Mouse (Mus musculus) right cerebral cortex, adult 18-20 months (tissue): ENCODE measurements around the gene Kdm1a.

Experiments
- DNase-seq: peaks from one replicate; pipeline ENCODE4 v3.0.0; 2022; ENCODE audit warnings: mixed read lengths

Kdm1a gene

DNA sequence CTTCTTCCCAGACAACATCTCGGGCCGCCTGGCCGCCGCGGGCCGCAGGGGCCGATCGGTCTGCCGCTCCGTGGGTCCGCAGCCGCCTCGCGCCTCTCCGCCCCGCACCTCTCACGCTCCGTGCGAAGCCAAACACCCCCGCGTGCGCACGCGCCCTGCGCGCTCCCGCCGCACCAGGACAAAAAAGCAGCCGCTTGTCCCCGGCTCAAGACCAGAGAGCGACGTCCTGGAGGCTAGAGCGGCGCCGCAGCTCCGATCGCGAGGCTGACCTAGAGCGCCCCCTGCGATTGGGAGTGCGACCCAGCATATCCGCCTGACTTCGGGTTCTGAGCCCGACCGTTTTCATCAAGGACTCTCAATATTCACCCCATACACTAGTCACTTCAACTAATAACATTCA, at the start of gene Kdm1a:
Gene Kdm1a, minus strand, starts transcription at position 156 of the 400 bp plus-strand sequence.
- peak; percentile 95 for DNase-seq

- no peak for DNase-seq
Measured at GRCm38 (mm10) chr4:136651882-136652527, 49.5 kb upstream of the Kdm1a start.

DNA sequence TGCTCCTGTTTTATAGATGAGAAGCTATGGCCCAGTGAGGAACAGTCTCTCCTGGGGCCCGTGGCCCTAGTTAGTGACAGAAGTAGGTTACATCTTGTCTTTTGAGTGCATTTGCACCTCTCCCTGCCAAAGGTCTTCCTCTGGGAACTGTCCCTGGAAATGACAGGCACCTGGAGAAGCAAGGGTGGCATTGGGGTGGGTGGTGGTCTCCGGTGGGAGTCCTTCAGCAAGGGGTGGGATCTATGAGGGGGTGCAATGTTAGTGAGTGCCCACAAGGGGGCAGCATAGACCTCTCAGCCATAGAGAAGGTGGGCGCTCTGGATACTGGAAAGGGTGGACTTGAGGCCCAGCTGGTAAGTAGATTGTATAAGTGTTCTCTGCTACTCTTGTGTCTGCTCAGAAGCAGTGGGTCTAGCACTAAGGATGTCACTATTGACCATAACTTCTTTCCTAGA, 48.9 kb upstream of the Kdm1a start:
- DNase-seq = no peak

GRCm38 (mm10) chr4:136650261-136650660, 47.7 kb upstream of the Kdm1a start:
- DNase-seq = no peak

- no peak for DNase-seq
Measured at GRCm38 (mm10) chr4:136649480-136650196, 47.1 kb upstream of the Kdm1a start.

GRCm38 (mm10) chr4:136648922-136649479, 46.5 kb upstream of the Kdm1a start:
- DNase-seq = peak; percentile 79

GRCm38 (mm10) chr4:136638890-136639289, 36.4 kb upstream of the Kdm1a start:
- DNase-seq = no peak

DNA sequence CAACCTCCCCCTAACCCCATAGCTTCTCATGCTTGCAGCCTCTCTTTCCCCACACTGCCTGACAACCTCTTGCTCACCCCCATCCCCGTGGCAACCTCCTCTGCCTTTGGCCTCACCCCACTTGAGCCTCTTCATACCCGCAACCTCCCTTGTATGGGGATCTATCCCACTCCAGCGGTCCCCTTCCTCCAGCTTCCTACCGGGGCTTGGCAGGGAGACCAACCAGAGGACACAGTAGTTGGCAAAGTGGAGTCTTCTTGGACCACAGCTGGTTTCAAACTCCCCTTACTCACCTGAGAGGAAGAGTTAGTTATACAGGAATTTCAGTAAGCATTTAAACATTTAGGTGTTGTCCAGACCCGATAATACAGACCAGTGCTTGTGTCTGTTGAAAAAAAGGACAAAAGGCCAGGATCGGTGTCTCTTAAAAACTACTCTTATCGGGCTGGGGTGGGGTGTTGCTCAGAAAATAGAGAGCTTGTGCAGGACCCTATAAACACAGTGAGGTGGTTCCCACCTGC, 35.8 kb upstream of the Kdm1a start:
- no peak for DNase-seq

GRCm38 (mm10) chr4:136637563-136638229, 35.2 kb upstream of the Kdm1a start:
- peak; percentile 85 for DNase-seq

GRCm38 (mm10) chr4:136636983-136637562, 34.5 kb upstream of the Kdm1a start:
- no peak for DNase-seq

DNA sequence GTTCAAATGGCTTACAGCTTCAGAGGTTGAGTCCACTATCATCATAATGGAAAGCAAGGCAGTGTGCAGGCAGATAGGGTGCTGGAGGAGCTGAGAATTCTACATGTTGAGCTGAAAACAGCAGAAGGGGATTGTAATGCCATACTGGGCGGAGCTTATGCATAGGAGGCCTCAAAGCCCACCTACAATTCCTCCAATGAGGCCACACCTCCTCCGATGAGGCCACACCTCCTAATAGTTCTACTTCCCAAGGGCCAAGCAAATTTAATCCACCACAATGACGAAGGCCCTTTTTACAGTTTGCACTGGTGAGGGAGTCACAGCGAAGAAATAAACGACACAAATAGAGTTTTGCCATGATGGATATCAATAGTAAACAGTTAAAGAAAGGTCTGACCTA, 34.0 kb upstream of the Kdm1a start:
- DNase-seq = no peak

GRCm38 (mm10) chr4:136635995-136636394, 33.5 kb upstream of the Kdm1a start:
- no peak for DNase-seq

DNA sequence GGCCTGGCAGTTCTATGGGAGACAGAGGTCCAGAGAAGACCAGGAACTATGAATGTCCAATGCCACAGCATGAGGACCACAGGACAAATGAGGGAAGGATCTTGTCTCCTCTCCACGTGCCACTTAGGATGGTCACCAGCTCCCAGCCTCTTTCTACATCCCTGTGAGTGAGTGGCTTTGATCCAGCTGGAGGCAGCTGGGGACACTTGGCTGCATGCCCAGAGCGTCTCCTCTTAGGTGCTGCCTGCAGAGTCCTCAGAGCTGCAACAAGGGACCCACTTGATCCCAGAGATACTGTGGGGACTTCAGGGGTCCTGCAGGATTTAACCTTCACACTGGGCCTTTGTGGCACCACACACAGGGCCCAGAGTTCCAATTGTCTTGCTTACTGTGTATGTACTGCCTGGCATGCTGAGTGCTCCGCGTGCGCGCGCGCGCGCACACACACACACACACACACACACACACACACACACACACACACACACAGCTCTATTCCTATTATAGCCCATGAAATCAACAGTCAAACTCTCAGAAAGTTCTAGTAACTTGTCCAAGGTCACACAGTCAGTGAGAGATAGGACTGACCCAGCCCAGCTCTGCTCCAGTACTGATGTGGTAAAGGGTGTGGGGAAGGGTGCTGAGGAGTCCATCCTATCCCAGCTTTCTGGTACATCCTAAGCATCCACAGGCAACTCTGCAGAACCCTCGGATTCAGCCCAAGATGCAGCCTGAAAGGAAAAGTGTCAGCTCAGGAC, 28.9 kb upstream of the Kdm1a start:
- DNase-seq = no peak

DNA sequence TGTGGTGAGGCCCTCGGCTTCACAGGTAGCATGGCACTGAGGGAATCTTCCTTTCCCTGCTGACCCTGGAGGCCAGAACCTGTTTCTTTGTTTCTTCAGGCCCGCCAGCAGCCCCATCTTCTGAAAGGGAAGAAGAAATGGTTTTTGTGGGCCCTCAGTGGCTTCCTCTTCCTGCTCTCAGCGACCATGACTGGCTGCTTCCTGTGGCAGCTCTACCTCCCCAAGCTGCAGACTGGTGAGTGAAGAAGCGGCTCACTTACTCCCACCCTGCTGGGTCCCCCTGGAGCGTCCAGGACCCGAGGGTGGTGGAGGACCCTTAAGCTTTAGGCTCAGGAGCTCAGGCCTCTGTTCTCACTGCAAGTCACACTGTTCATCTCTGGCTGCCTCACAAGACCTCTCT, 24.1 kb upstream of the Kdm1a start:
- DNase-seq = no peak

DNA sequence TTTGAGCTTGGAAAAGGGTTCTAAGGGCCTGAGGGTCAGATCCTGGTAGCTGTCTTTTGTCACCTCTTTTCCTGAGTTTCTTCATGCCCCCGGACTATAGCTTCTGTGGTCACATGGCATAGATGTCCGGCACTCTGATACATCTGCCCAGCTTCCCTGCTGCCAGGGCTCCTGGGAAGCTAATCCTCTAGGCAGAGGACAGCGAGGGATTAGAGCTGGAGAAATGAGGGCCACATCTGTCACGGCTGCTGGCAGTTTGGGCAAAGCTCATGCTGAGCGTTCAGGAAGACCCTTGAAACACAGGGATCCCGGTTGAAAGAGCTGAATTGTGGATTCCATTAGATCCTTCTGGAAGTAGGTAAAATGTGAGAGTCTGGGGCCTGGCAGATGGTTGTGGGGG, 19.9 kb upstream of the Kdm1a start, which contains the start of gene Lactbl1:
Gene Lactbl1, plus strand, starts transcription at position 234 of the 400 bp plus-strand sequence.
- no peak for DNase-seq

DNA sequence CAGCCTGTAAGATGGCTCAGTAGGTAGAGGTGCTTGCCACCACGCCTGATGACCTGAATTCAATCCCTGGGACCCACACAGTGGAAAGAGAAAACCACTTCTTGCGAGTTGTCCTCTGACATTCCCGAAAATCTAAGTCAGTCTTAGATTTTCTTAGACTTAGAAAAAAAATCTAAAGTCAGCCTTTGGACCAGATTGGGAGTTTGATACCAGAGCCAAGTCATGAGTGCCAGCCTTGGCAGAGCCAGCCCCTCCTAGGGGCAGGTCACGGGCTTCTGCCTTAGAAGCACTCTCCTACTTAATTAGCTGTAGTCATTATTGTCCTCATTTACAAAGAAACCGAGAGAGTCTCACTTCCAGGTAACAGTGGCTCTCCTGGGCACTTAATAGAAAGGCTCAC, 19.4 kb upstream of the Kdm1a start:
- DNase-seq = no peak

DNA sequence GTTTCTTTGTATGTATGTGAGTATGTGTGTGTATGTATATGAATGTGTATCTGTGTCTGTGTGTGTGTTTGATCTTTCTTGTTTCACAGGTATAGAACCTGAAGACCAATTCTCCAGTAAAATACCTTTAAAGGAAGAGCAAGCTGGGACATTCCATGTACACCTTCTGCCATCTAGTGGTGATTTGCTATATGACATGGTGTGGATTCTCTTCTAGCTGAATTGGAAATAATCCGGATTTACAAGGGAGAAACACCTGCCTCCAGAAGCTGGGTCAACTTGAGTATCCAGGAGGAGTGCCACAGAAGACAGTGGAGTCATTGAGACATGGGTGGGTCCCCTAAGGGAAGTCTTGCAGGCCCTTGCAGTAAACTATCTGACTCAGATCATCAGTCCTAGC, 18.8 kb upstream of the Kdm1a start:
- DNase-seq = peak; percentile 24

DNA sequence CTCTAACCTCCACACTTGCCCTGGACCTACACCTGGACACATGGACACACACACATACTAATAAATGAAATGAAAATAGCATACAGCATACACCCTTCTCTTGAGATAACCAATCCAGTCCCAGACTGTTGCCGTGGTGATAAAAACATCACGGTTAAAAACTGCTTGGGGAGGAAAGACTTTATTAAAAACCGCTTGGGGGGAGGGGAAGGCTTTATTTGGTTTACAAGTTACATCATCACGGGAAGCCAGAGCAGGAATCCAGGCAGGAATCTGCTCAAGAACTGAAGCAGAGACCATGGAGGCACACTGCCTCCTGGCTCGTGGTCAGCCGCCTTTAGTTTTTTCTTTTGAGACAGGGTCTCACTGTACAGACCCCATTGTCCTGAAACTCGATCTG, 11.1 kb upstream of the Kdm1a start:
- DNase-seq = no peak

- no peak for DNase-seq
Measured at GRCm38 (mm10) chr4:136610387-136610856, 7.9 kb upstream of the Kdm1a start, which contains the start of gene Tex46. TSS of gene Tex46 (plus strand) at chr4:136610437.

- no peak for DNase-seq
Measured at GRCm38 (mm10) chr4:136605756-136606485, 3.4 kb upstream of the Kdm1a start.

DNA sequence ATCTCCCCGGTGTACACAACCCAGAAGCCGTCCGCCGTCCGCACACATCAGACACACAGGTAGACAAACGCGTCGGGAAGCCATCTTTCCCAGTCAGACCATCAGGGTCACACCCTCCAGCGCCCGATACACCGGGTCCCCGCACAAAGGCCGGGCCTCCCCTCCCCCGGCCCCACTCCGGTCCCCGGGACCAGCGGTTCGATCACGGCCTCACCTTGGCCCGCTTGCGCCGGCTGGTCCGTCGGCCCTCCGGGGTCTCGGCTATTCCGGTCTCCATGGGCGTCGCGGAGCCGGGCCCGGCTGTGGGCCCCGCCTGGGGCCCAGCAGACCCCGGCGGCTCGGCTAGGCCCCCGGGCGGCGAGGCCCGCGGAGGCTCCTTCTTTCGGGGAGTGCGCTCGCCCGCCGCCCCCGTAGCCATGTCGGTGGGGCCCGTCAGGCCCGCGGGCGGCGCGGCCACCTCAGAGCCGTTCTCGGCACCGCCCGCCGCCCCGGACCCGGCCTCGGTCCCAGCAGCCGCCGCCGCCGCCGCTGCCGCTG, 437 bp downstream of the Kdm1a start:
- no peak for DNase-seq
